Mouse (Mus musculus): Measurements from ENCODE around the gene Gstt3. TPM values are rescaled to one million over a fixed set of nuclear protein-coding genes. Genes with fewer than 3 reads are reported as not detected.
"Not testable (repeated sequence)": the region's sequence is repeated elsewhere in the genome, so short reads cannot be mapped to it uniquely, and the experiment has no call there.

Gene Gstt3
- polyA plus RNA-seq, 1 experiment: 3.6 TPM

DNA sequence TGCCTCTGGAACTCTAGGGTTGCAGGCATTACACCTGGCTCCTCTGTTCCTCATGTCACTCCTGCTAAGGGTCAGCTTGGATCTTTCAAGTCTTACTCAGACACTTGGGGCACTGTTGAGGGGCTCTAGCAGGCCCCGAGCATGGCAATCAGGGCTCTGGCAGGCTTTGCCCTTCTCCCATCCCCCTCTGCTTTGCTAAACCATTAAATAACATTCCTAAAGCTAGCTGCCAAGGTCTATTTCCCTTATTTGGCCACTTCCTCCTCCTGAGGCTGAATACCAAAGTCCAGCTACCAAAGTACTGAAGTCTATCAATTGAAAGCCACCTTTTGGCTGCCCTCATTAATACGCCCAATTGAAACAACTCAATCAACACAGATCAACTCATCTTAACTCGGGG is 13.7 kb upstream of the Gstt3 start:
- Histone ChIP-seq H3K4me3 (ENCODE audit: insufficient read depth, low read depth, low read length) (no peak overlapping the region), H3K4me1 (ENCODE audit: control insufficient read depth, insufficient read depth, insufficient read length, low read length) (peaks cover 14% of the 10 kb centered on the region), H3K27ac (replicated peaks; ENCODE audit: low read depth, low read length) (no peak overlapping the region)

GRCm38 (mm10) chr10:75790773-75791172 is 9.6 kb upstream of the Gstt3 start:
- Histone ChIP-seq H3K4me3 (ENCODE audit: insufficient read depth, low read depth, low read length) (no peak overlapping the region), H3K4me1 (ENCODE audit: control insufficient read depth, insufficient read depth, insufficient read length, low read length) (peaks cover 8% of the 10 kb centered on the region; the same call in 1 of the 2 replicates), H3K27ac (replicated peaks; ENCODE audit: low read depth, low read length) (no peak overlapping the region)

- Histone ChIP-seq H3K27ac (replicated peaks; ENCODE audit: low read depth, low read length) (no peak overlapping the region), H3K4me1 (ENCODE audit: control insufficient read depth, insufficient read depth, insufficient read length, low read length) (0 out of 2 replicates have a peak, but pooled peaks cover 3% of the 10 kb centered on the region), H3K4me3 (ENCODE audit: insufficient read depth, low read depth, low read length) (no peak overlapping the region)
Observed at GRCm38 (mm10) chr10:75789841-75790240, 8.6 kb upstream of the Gstt3 start.

DNA sequence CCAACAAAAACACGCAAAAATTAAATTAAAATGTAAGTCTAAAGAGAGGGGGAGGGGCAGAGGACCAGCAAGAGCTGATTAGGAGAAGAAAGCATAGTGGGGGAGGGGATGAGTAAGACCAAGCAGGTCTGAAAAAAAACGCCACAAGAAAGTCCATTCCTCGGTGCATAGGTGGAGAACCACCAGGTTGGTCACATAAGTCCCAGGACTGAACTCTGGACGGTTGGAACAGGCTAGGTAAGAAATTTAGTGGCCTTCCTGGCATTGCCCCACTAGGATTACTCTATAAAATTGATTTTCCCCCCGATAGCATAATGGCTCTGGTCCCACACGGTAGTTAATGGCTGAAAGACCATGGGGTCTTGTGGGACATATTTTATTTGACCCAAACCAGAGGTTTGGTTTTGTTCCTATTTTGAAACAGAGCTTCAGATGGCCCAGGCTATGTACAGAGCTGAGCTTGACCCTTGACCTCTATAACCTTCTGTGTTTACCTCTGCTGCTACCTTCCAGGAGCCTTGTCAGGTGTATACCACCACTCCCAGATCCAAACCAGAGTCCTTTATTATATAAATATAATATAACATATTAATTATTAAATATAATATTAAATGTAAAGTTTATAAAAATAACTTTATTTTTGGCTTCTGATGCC is 8.0 kb upstream of the Gstt3 start:
- Histone ChIP-seq H3K4me3 (ENCODE audit: insufficient read depth, low read depth, low read length) (no peak overlapping the region), H3K27ac (replicated peaks; ENCODE audit: low read depth, low read length) (no peak overlapping the region), H3K4me1 (ENCODE audit: control insufficient read depth, insufficient read depth, insufficient read length, low read length) (no peaks in the 10 kb centered on the region)

DNA sequence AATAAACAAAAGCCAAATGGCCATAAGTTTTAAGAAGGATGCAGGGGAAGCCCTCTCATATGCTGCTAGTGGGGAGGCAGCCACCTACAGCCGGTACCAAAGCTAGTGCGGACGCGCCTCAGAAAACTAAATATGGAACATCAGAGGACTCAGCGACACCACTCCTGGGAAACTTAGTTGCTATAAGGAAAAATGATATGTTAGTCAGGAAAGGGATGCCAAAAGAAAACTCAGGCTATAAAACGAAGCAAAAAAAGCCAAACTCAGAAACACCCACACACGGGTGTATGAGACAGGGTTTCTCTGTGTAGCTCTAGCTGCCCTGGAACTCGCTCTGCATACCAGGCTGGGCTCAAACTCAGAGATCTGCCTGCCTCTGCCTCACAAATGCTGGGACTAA is 7.1 kb upstream of the Gstt3 start:
- Histone ChIP-seq H3K27ac (replicated peaks; ENCODE audit: low read depth, low read length) (no peak overlapping the region), H3K4me3 (ENCODE audit: insufficient read depth, low read depth, low read length) (no peak overlapping the region), H3K4me1 (ENCODE audit: control insufficient read depth, insufficient read depth, insufficient read length, low read length) (no peaks in the 10 kb centered on the region)

- H3K4me1 ChIP-seq (ENCODE audit: control insufficient read depth, insufficient read depth, insufficient read length, low read length): no peaks in the 10 kb centered on the region
- no peak overlapping the region for H3K27ac ChIP-seq (replicated peaks; ENCODE audit: low read depth, low read length)
- no peak overlapping the region for H3K4me3 ChIP-seq (ENCODE audit: insufficient read depth, low read depth, low read length)
Observed at GRCm38 (mm10) chr10:75785442-75785841, 4.2 kb upstream of the Gstt3 start.

DNA sequence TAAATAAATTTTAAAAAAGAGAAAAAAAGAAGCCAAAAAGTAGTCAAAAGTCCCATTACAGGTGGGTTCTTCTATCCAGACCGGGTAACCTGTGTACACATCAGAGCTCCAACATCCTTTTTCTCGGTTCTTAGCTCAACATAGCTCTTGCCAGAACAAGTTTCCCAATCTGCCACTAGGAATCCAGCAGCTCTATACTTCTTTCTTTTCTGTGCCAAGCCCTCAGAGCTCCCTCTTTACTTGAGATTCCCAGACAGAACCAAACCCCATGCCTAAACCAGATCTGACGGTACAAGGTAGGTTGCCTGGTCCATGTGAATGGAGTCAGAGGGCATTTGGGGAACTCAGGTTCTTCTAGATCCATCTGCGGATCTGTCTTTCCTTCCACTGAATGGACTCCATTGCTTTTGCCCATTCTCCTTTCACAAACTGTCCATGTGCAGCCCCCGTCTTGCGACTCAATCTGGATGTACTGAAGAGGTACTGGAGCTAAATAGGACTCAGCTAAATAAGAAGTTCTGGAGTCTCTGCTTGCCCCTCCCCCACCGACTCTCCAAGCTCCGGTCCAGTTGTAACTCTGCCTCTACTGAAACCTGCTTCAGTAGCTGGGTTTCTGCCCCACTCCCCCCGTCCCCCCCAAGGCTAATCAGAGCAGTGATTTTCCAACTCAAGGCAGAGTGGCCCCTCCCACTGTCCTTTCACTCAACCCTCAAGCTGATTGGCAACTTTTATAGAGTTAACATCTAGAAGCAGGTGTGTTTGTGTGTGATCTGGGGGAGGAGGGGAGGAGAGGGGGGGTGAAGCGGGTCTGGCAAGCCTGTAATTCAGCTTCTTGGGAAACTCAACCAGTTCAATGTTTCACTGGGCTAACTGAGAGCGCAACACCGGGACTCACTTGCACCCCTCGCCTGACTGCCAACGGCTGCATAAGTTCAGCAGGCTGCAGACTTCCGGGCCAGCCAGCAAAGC is 1.7 kb downstream of the Gstt3 start:
- H3K27ac ChIP-seq (replicated peaks; ENCODE audit: low read depth, low read length): no peak overlapping the region
- peaks cover 5% of the 10 kb centered on the region; the same call in 1 of the 2 replicates for H3K4me1 ChIP-seq (ENCODE audit: control insufficient read depth, insufficient read depth, insufficient read length, low read length)
- peak overlapping the region; percentile 62; the same call in 1 of the 2 replicates for H3K4me3 ChIP-seq (ENCODE audit: insufficient read depth, low read depth, low read length)

DNA sequence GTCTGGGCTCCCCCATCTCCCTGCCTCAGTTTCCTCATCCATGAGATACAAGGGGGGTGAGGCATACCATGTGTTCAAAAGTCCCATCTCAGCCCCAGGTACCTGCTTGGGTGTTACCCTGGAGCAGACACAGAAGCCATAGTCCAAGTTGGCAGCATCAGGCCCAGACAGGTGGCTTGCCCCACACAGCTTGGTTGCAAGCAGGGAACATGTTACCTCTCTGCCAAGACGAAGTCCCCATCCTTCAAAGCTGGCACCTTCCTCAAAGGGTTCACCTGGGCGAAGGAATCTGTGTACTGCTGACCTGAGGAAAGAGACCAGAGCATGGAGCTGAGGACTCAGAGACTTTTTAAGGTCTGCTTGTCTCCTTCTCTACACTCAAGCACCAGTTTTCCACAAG is 3.3 kb downstream of the Gstt3 start:
- Histone ChIP-seq H3K4me3 (ENCODE audit: insufficient read depth, low read depth, low read length) (no peak overlapping the region), H3K4me1 (ENCODE audit: control insufficient read depth, insufficient read depth, insufficient read length, low read length) (peaks cover 5% of the 10 kb centered on the region; the same call in 1 of the 2 replicates), H3K27ac (replicated peaks; ENCODE audit: low read depth, low read length) (no peak overlapping the region)

DNA sequence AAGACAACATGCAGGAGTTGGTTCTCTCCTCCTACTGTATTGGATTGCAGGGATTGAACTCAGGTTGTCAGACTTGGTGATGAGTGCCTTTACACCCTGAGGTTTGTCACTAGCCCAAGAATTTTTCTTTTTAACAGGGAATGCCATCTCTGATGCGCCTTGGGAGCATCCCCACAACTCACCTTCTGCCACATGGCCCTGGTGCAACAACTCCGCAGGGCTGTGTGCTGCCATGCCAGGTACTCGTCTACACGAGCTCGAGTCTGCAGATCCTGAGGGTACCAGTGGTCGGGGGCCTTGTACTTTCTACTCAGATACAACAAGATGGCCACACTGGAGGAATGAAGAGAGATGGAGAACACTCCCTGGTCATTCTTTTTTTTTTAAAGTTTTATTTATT is 4.7 kb downstream of the Gstt3 start:
- no peak overlapping the region for H3K4me3 ChIP-seq (ENCODE audit: insufficient read depth, low read depth, low read length)

DNA sequence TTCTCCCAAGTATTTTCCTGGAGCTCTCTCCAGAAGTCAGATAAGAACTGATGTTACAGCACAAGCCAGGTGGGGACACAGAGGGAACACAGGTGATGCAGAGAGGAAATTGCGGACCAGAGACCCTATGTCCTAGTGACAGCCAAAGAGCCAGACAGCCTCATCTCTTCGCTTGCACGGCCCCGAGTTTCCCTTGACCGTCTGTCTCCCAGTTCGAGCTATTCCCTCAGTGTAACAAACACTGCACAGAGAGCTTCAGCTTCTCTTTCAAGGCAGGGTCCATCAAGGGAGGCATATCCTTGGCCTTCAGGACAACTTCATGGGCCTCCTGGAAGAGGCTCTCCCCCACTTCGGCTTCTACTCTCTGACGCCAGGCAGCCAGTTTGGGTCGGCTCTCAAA is 6.6 kb downstream of the Gstt3 start:
- Histone ChIP-seq H3K4me3 (ENCODE audit: insufficient read depth, low read depth, low read length) (no peak overlapping the region), H3K27ac (replicated peaks; ENCODE audit: low read depth, low read length) (no peak overlapping the region), H3K4me1 (ENCODE audit: control insufficient read depth, insufficient read depth, insufficient read length, low read length) (peaks cover 1% of the 10 kb centered on the region; the same call in 1 of the 2 replicates)

More for the DNA sequence above, 4.7 kb downstream of the Gstt3 start:
- Histone ChIP-seq H3K4me1 (ENCODE audit: control insufficient read depth, insufficient read depth, insufficient read length, low read length) (peaks cover 5% of the 10 kb centered on the region; the same call in 1 of the 2 replicates), H3K27ac (replicated peaks; ENCODE audit: low read depth, low read length) (no peak overlapping the region)

DNA sequence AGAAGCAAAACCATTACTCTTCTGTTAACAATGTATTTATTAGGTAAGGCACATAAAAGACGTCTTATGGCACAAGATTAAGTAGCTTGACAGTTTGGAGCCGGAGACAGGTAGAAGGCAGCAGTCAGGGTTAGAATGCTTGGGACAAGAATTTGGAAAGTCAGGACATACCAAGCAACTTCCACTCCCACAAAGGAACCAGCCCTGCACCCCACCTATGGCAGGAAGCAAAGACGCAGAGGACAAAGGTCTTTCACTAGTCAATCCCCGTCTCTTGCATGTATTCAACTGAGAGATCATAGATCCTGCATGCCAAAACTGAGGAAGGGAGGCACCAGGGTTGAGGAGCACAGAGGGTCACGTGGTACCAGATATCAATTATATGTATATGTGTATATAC is 7.1 kb downstream of the Gstt3 start:
- Histone ChIP-seq H3K4me1 (ENCODE audit: control insufficient read depth, insufficient read depth, insufficient read length, low read length) (no peaks in the 10 kb centered on the region; the same call in 1 of the 2 replicates), H3K27ac (replicated peaks; ENCODE audit: low read depth, low read length) (no peak overlapping the region), H3K4me3 (ENCODE audit: insufficient read depth, low read depth, low read length) (no peak overlapping the region)

DNA sequence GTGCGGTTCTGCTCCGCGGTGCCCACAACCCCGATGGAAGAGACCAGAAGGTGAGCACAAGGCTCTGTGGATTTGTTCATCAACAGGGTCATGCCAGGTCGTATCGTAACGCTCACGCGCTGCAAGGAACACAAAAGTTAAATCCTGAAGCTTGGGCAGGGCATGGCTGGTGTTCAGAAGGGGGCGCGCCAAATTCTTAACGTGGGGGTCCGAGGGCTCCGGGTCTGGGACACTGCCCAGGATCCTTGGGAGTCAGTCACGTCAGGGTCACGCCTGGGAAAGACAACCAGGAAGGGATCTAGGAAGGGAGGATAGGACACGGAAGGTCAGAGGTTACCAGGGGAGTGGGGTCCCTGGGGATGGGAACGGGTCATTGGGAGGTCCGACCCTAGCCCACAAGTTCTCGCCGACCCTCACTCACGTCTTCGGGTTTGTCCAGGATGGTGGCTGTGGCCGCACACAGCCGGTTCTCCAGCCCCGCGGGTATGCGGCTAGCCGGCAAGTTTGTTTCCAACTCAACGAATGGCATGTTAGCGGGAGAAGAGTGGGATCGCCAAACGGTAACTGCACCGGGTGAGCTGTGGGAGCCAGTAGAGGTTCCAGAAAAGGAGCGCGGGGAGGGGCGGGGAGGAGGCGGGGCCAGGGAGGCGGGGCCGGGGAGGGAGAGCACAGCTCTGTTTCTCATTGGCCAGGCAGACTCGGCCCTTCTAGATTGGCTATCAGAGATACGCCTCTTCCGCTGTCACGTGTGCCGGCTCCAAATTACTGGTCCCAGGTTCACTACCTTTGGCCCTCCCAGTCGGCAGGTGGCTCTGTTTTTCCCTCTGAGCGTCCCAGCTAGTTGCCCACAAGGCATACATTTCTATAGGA is 8.2 kb downstream of the Gstt3 start, which contains the start of gene Ddt:
Gene Ddt, minus strand, starts transcription at position 620 of the 870 bp plus-strand sequence.
- H3K4me3 ChIP-seq (ENCODE audit: insufficient read depth, low read depth, low read length): peak within 1 kb of the TSS; percentile 90
- H3K27ac ChIP-seq (replicated peaks; ENCODE audit: low read depth, low read length): peak within 1 kb of the TSS; percentile 79

DNA sequence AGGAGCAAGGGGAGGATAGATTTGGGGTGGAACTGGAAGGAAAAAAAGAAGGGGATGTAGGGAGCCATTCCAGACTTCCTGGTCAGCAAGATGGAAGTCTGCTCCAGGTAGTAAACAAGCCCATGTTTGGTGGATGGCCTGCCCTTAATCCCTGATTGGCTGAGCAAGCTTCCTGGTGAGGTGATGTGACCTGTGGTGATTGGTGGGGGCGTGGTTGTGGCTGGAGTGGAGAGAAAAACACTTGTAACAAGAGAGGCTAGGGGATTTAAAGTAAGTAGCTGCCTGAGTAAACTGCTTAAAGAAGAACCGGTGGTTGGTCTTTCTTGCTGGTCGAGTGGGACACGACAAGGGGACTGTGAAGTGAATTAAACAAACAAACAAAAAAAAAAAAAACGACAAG is 13.5 kb downstream of the Gstt3 start:
- H3K27ac ChIP-seq (replicated peaks; ENCODE audit: low read depth, low read length); H3K4me3 ChIP-seq (ENCODE audit: insufficient read depth, low read depth, low read length); H3K4me1 ChIP-seq (ENCODE audit: control insufficient read depth, insufficient read depth, insufficient read length, low read length): not testable (repeated sequence)

More for the DNA sequence above, 8.2 kb downstream of the Gstt3 start, which contains the start of gene Ddt:
- no peaks in the 10 kb centered on the region; the same call in 1 of the 2 replicates for H3K4me1 ChIP-seq (ENCODE audit: control insufficient read depth, insufficient read depth, insufficient read length, low read length)

GRCm38 (mm10) chr10:75766856-75767255 is 14.4 kb downstream of the Gstt3 start:
- no peak overlapping the region for H3K4me3 ChIP-seq (ENCODE audit: insufficient read depth, low read depth, low read length)
- H3K4me1 ChIP-seq (ENCODE audit: control insufficient read depth, insufficient read depth, insufficient read length, low read length): peaks cover 2% of the 10 kb centered on the region; the same call in 1 of the 2 replicates
- no peak overlapping the region for H3K27ac ChIP-seq (replicated peaks; ENCODE audit: low read depth, low read length)

All from brown adipose tissue, adult 24 weeks (tissue).